Mouse (Mus musculus): ENCODE data around the gene Sh2d6. TPM values are rescaled to one million over a fixed set of nuclear protein-coding genes. Genes with fewer than 3 reads are reported as not detected.
"Not testable (repeated sequence)": the region's sequence is repeated elsewhere in the genome, so short reads cannot be mapped to it uniquely, and the experiment has no call there.

The Sh2d6 gene
- polyA plus RNA-seq, 1 experiment from 2014 or later = 0.49 TPM

- WGBS = 52% methylated on average over 6 of the region's 6 CpGs
- no peaks in the 10 kb centered on the region for H3K36me3 ChIP-seq
- no peak for ATAC-seq (ENCODE audit: insufficient number of reproducible peaks, low FRiP score, low TSS enrichment, low read depth)
Observed at GRCm38 (mm10) chr6:72492892-72493291, 28.6 kb downstream of the Sh2d6 start.

GRCm38 (mm10) chr6:72491151-72491550 lies 30.4 kb downstream of the Sh2d6 start:
- Histone ChIP-seq H3K4me2 (replicated peaks) (no peak overlapping the region), H3K9me3 (replicated peaks) (no peaks in the 10 kb centered on the region), H3K36me3 (no peaks in the 10 kb centered on the region), H3K27ac (replicated peaks) (no peak overlapping the region), H3K27me3 (no peaks in the 10 kb centered on the region), H3K4me1 (no peaks in the 10 kb centered on the region), H3K4me3 (replicated peaks) (no peak overlapping the region), H3K9ac (no peak overlapping the region)
- ATAC-seq (ENCODE audit: insufficient number of reproducible peaks, low FRiP score, low TSS enrichment, low read depth) = no peak
- WGBS = 69% methylated on average over 3 of the region's 3 CpGs

More at GRCm38 (mm10) chr6:72492892-72493291, 28.6 kb downstream of the Sh2d6 start:
- Histone ChIP-seq H3K4me3 (replicated peaks) (no peak overlapping the region), H3K9ac (no peak overlapping the region), H3K9me3 (replicated peaks) (no peaks in the 10 kb centered on the region), H3K4me2 (replicated peaks) (no peak overlapping the region), H3K4me1 (peaks cover 7% of the 10 kb centered on the region; the same call in 1 of the 2 replicates), H3K27me3 (no peaks in the 10 kb centered on the region), H3K27ac (replicated peaks) (no peak overlapping the region)

DNA sequence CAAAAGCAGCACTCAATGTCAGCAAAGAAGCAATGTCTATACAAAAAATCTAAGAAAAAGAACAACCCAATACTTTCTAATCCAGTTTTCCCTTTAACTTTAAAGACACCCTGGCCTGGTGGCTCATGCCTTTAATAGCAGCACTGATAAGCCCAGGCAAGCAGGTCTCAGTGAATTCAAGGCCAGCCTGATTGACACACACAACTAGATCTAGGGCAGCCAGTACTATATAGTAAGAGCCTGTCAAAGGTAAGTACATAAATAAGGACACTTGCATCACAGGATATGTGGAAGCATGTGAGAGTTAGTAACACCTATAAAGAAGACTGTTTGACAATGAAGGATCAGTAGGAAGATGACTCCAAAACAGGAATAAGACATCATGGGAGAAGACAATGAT lies 32.0 kb downstream of the Sh2d6 start:
- no peak for ATAC-seq (ENCODE audit: insufficient number of reproducible peaks, low FRiP score, low TSS enrichment, low read depth)
- no peak overlapping the region for H3K27ac ChIP-seq (replicated peaks)
- H3K4me3 ChIP-seq (replicated peaks) = no peak overlapping the region
- no peaks in the 10 kb centered on the region for H3K36me3 ChIP-seq
- no peaks in the 10 kb centered on the region for H3K4me1 ChIP-seq
- H3K9me3 ChIP-seq (replicated peaks) = no peaks in the 10 kb centered on the region
- no peaks in the 10 kb centered on the region for H3K27me3 ChIP-seq
- H3K9ac ChIP-seq = no peak overlapping the region
- H3K4me2 ChIP-seq (replicated peaks) = no peak overlapping the region

DNA sequence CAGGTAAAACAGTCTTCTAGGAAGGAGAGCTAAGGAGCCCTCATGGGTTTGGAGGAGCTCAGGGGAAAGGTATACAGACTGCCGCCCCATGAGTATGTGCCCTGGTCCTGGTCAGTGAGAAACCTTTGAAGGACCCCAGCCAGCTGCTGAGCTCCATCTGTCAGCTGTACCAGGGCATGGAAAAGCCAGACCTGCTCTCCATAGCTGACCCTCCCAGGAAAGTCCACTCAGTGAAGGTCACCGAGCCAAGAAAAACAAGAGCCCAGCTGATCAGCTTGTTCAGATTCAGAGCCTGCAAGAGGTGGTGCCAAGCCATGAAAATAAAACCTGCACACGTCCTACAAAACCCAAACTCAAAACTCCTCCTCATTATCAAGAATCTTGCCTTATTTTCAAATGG lies 32.7 kb downstream of the Sh2d6 start:
- no peaks in the 10 kb centered on the region for H3K4me1 ChIP-seq
- H3K36me3 ChIP-seq = no peaks in the 10 kb centered on the region
- no peaks in the 10 kb centered on the region for H3K9me3 ChIP-seq (replicated peaks)
- no peak overlapping the region for H3K4me3 ChIP-seq (replicated peaks)
- no peak overlapping the region for H3K27ac ChIP-seq (replicated peaks)
- H3K27me3 ChIP-seq = no peaks in the 10 kb centered on the region
- no peak overlapping the region for H3K9ac ChIP-seq
- H3K4me2 ChIP-seq (replicated peaks) = no peak overlapping the region
- ATAC-seq (ENCODE audit: insufficient number of reproducible peaks, low FRiP score, low TSS enrichment, low read depth) = no peak
- WGBS = 61% methylated on average over 3 of the region's 3 CpGs

DNA sequence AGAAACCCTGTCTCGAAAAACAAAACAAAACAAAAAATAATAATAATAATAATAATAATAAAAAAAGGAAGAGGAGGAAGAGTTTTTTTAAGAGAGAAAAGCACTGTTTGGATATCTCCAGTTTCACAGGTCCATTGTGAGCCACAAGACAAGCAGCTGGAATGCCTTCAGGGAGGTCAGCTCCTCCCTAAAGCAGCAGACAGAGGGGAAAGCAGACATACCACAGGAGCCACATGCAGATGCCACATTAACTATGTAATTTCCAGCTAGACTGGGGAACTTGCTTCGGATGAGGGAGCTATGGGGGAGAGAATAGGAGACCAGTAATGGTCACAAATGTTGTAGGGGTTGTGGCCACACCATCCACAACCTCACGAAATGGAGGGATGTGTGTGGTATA lies 34.2 kb downstream of the Sh2d6 start:
- Histone ChIP-seq H3K4me1 (no peaks in the 10 kb centered on the region), H3K9ac (no peak overlapping the region), H3K9me3 (replicated peaks) (no peaks in the 10 kb centered on the region), H3K36me3 (no peaks in the 10 kb centered on the region), H3K27me3 (no peaks in the 10 kb centered on the region), H3K27ac (replicated peaks) (no peak overlapping the region), H3K4me2 (replicated peaks) (no peak overlapping the region), H3K4me3 (replicated peaks) (no peak overlapping the region)
- ATAC-seq (ENCODE audit: insufficient number of reproducible peaks, low FRiP score, low TSS enrichment, low read depth) = no peak
- WGBS = 56% methylated on average over 3 of the region's 3 CpGs

DNA sequence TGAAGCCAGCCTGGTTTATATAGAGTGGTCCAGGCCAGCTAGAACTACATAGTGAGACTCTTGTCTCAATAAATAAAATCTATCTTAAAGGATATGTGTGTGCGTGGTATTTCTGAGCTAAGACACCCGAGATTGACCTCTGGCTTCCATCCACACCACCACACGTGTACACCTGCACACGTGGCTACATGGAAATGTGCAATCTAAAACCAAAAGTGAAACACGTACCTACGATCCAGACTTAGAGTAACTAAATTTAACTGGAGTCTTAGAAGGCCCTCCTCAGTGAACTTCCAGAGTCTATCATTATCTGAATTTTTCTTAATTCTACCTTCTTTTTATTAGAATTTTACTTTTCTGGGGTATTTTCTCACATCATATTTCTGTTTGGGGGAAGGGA lies 35.2 kb downstream of the Sh2d6 start:
- H3K36me3 ChIP-seq = no peaks in the 10 kb centered on the region
- ATAC-seq (ENCODE audit: insufficient number of reproducible peaks, low FRiP score, low TSS enrichment, low read depth) = no peak
- H3K9me3 ChIP-seq (replicated peaks) = no peaks in the 10 kb centered on the region
- 85% methylated on average over 6 of the region's 6 CpGs for WGBS
- no peak overlapping the region for H3K4me3 ChIP-seq (replicated peaks)
- H3K27me3 ChIP-seq = no peaks in the 10 kb centered on the region
- H3K27ac ChIP-seq (replicated peaks) = no peak overlapping the region
- no peak overlapping the region for H3K4me2 ChIP-seq (replicated peaks)
- H3K9ac ChIP-seq = no peak overlapping the region
- H3K4me1 ChIP-seq = no peaks in the 10 kb centered on the region

DNA sequence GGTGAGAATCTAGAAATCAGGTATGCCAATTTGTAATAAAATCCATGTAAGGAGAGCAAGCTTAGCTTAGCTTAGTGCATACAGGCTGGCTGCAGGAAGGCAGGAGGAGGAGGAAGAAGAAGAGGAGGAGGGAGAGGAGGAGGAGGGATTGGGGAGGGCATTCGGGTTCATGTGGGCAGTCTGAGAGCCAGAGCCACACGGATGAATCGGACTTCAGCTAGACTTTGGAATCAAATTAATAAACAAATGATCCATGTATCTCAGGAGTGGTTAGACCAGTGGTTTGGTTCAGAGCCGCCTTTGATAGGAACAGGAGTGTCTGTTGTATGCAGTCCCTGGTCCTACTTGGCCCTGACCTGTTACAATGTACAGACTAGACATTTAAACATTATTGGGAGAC lies 36.6 kb downstream of the Sh2d6 start:
- Histone ChIP-seq H3K4me3 (replicated peaks) (no peak overlapping the region), H3K9me3 (replicated peaks) (no peaks in the 10 kb centered on the region), H3K4me1 (no peaks in the 10 kb centered on the region), H3K4me2 (replicated peaks) (no peak overlapping the region), H3K36me3 (no peaks in the 10 kb centered on the region), H3K27me3 (no peaks in the 10 kb centered on the region), H3K9ac (no peak overlapping the region), H3K27ac (replicated peaks) (no peak overlapping the region)
- no peak for ATAC-seq (ENCODE audit: insufficient number of reproducible peaks, low FRiP score, low TSS enrichment, low read depth)
- WGBS = 64% methylated on average over 4 of the region's 4 CpGs

GRCm38 (mm10) chr6:72482156-72482555 lies 39.4 kb downstream of the Sh2d6 start:
- H3K9me3 ChIP-seq (replicated peaks) = no peaks in the 10 kb centered on the region
- H3K4me1 ChIP-seq = no peaks in the 10 kb centered on the region
- WGBS = 67% methylated on average over 2 of the region's 2 CpGs
- no peak overlapping the region for H3K27ac ChIP-seq (replicated peaks)
- H3K36me3 ChIP-seq = no peaks in the 10 kb centered on the region
- H3K27me3 ChIP-seq = no peaks in the 10 kb centered on the region
- H3K4me3 ChIP-seq (replicated peaks) = no peak overlapping the region
- ATAC-seq (ENCODE audit: insufficient number of reproducible peaks, low FRiP score, low TSS enrichment, low read depth) = no peak
- H3K9ac ChIP-seq = no peak overlapping the region
- no peak overlapping the region for H3K4me2 ChIP-seq (replicated peaks)

GRCm38 (mm10) chr6:72480422-72480702 lies 41.1 kb downstream of the Sh2d6 start:
- H3K27me3 ChIP-seq = no peaks in the 10 kb centered on the region
- H3K27ac ChIP-seq (replicated peaks) = no peak overlapping the region
- 90% methylated on average over 2 of the region's 2 CpGs for WGBS
- no peak overlapping the region for H3K4me3 ChIP-seq (replicated peaks)
- no peak overlapping the region for H3K9ac ChIP-seq
- no peaks in the 10 kb centered on the region for H3K9me3 ChIP-seq (replicated peaks)
- no peak overlapping the region for H3K4me2 ChIP-seq (replicated peaks)
- ATAC-seq (ENCODE audit: insufficient number of reproducible peaks, low FRiP score, low TSS enrichment, low read depth) = no peak
- no peaks in the 10 kb centered on the region; the same call in 1 of the 2 replicates for H3K4me1 ChIP-seq
- H3K36me3 ChIP-seq = no peaks in the 10 kb centered on the region

GRCm38 (mm10) chr6:72479645-72480421 lies 41.7 kb downstream of the Sh2d6 start:
- no peak for ATAC-seq (ENCODE audit: insufficient number of reproducible peaks, low FRiP score, low TSS enrichment, low read depth)
- WGBS = 88% methylated on average over 12 of the region's 12 CpGs

DNA sequence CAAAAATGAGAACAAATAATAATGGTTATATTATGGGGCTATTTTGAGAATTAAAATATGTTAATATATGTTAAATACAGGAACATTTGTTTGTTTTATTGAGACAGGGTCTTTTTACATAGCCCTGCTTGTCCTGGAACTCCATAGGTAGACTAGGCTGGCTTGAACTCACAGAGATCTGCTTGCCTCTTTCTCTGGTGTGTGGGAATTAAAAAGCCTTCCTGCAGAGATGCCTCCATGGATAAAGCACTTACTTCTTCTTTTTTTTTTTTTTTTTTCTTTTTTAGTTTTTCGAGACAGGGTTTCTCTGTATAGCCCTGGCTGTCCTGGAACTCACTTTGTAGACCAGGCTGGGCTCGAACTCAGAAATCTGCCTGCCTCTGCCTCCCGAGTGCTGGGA lies 42.8 kb downstream of the Sh2d6 start:
- not testable (repeated sequence) for H3K4me2 ChIP-seq (replicated peaks); ATAC-seq (ENCODE audit: insufficient number of reproducible peaks, low FRiP score, low TSS enrichment, low read depth); H3K36me3 ChIP-seq; H3K9ac ChIP-seq; H3K4me1 ChIP-seq; H3K9me3 ChIP-seq (replicated peaks); H3K27ac ChIP-seq (replicated peaks); H3K27me3 ChIP-seq; H3K4me3 ChIP-seq (replicated peaks)
- 75% methylated on average over 3 of the region's 3 CpGs for WGBS

More at GRCm38 (mm10) chr6:72479645-72480421, 41.7 kb downstream of the Sh2d6 start:
- H3K9ac ChIP-seq = no peak overlapping the region
- H3K36me3 ChIP-seq = no peaks in the 10 kb centered on the region
- H3K9me3 ChIP-seq (replicated peaks) = no peaks in the 10 kb centered on the region
- no peak overlapping the region for H3K27ac ChIP-seq (replicated peaks)
- no peak overlapping the region for H3K4me3 ChIP-seq (replicated peaks)
- H3K27me3 ChIP-seq = no peaks in the 10 kb centered on the region
- H3K4me2 ChIP-seq (replicated peaks) = no peak overlapping the region
- no peaks in the 10 kb centered on the region; the same call in 1 of the 2 replicates for H3K4me1 ChIP-seq

DNA sequence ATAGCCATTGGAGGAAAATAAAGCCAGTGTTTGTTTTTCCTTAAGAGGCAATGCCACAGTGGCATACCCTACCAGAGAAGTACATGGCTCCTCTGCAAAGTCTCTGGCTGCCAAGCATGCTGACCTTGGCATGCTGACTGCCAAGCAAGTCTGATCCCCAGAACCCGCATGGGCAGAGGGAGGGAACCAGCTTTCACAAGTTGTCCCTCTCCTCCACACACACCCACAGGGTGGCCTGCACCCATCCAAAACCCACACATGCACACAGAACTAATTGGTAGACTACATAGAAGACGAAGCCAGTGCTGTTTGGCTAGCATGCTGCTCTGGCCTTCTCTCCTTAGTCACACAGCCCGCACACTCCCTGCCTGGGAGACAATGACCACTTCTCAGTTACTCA lies 43.9 kb downstream of the Sh2d6 start:
- no peaks in the 10 kb centered on the region for H3K9me3 ChIP-seq (replicated peaks)
- 82% methylated on average over 3 of the region's 3 CpGs for WGBS
- H3K4me1 ChIP-seq = peaks cover 11% of the 10 kb centered on the region
- ATAC-seq (ENCODE audit: insufficient number of reproducible peaks, low FRiP score, low TSS enrichment, low read depth) = no peak
- H3K4me3 ChIP-seq (replicated peaks) = no peak overlapping the region
- no peaks in the 10 kb centered on the region for H3K36me3 ChIP-seq
- no peak overlapping the region for H3K4me2 ChIP-seq (replicated peaks)
- no peaks in the 10 kb centered on the region for H3K27me3 ChIP-seq
- no peak overlapping the region for H3K27ac ChIP-seq (replicated peaks)
- H3K9ac ChIP-seq = no peak overlapping the region

Measured in embryonic facial prominence, embryonic 15.5 days (tissue).